Mouse (Mus musculus) left cerebral cortex, postnatal 36 days (tissue): Measurements from ENCODE around the gene Car3. TPM values are rescaled to one million over a fixed set of nuclear protein-coding genes. Genes with fewer than 3 reads are reported as not detected.
"Not testable (repeated sequence)": the region's sequence is repeated elsewhere in the genome, so short reads cannot be mapped to it uniquely, and the experiment has no call there.

Experiments used
- DNase-seq, 2 experiments: peaks; one replicate each; pipeline ENCODE4 v3.0.0; 2021 to 2022; ENCODE audit warnings: low spot score in 2 of 2, mixed read lengths in 1 of 2
- intact Hi-C: fragments of 180-260 bp; cut with DNase I; formaldehyde crosslinking; loops from one replicate; pipeline ENCODE4 v1.15.1; 2025
- total RNA-seq, 2 experiments: library from RNA; stranded (reverse); gene quantifications; 2 replicates each; pipeline ENCODE4 v1.2.3; 2021

The Car3 gene
- total RNA-seq, result 1 to 10 TPM; 1.3 to 1.7 TPM

DNA sequence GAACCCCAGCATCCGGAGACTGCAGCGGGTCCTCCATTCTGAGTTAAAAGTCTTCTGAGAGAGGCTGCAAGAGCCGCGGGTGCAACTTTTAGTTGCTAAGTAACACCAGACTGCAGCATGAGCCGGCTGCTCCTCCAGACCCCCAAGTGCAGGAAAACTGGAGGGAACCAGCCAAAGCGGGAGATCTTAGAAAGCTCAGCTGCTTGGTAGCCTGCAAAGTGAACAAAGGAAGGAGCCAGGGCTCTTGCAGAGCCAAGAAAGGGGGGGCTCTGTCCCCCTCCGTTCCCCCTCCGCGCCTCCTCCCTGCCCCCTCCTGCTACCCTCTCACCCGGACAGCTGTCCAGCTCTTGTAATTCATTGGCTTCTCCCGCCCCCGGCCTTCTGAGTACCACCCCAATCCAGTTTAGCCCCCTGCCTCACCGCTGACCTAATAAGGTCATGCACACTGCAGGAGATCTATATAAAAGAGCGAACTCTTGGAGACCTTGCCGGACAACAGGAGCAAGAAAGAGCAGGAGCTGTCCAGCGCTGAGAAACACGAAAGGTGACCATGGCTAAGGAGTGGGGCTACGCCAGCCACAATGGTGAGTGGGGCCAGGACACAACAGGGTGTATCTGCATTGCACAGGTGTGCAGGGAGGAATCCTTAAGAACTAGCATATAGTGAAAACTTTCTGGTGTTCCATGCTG is at the start of gene Car3:
TSS of gene Car3 (plus strand) at position 491 of the 690 bp plus-strand sequence.
- no peak for DNase-seq
- intact Hi-C loops, result loop anchor here (10.0 kb wide), 1 partner anchor 178 kb away; no protein-coding TSS in a partner anchor

DNA sequence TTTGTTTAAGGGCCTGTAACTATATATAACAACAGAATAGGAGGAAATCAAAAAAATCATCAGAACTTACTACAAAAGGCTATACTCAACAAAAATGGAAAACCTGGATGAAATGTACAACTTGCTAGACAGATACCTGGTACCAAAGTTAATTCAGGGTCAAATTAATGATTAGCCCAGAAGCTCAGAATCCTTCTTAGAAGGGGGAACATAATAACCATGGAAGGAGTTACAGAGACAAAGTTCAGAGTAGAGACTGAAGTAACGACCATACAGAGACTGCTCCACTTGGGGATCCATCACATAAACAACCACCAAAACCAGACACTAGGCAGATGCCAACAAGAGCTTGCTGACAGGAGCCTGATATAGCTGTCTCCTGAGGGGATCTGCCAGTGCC is 47.9 kb upstream of the Car3 start:
- intact Hi-C loops, DNase-seq: not testable (repeated sequence)

DNA sequence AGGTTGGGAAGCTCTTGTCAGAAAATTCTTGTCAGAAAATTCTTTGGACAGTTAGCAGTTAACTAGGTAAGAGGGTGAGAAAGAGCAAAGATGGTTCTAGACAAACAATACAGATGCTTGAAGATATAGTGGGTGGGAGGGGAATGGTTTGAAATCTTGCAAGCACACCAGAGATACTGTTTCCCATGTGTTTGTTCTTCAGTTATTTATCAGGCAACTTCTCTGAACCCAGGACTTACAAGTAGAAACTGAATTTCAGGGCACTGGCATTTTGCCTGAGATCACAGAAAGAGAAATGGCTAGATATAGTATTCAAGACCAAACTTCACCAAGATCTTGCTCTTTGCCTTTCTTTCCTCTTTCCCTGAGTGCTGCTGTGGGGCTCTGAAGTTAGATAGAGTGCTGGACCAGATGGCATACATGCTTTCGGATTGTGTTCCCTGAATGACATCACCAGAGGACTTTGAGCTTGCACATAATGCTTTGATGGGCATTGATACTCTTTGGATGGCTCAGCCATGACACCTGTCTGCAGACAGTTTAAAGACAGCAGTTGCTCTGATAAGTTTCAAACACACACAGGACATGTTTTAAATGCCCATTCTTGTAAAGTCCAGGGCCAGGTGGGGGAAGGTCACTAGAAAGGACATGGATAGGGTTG is 43.3 kb upstream of the Car3 start:
- intact Hi-C loops, result no loop called here
- no peak for DNase-seq

DNA sequence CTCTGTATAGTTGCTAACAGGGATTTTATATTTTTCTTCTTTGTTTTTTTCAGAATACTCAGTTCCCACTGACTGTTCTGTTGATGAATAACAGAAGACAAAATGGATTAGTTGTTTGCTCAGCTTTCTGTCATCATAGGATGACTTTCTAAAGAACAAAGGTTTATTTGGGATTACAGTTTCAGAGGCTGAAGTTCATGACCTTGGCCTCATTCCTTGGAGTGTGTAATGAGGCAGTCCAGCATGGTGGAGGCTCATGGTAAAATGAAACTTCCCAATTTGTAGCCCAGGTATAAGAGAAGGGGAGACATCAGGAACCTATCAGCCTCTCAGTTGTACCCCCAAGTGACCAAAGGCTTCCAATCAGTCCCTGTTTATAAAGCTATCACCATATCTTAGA is 34.4 kb upstream of the Car3 start:
- no peak for DNase-seq
- intact Hi-C loops, result no loop called here

DNA sequence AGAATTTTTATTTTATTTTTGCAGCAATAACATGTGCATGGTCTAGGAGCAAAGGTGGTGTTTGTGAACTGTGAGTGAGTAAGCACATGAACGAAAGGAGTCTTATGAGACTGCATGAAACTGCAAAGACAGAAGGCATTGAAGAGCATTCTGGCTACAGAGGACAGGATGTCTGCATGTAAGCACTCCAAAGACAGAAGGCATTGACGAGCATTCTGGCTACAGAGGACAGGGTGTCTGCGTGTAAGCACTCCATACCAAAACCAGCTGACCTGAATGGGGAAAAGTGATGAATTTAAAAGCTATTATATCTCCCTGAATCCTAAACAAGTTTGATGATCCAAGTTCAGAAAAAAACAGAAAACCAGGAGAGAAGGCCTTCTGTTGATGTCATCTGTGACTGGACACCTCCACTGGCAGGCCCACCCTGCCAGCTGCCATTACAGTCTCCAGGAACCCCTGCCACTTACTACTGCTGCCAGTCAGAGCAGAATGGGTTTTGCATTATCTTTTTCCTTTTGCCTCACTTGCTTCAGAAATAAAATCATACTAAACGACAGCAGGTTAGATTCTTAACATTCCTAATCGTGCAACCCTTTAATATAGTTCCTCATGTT is 32.0 kb upstream of the Car3 start:
- no peak for DNase-seq
- intact Hi-C loops, result no loop called here

DNA sequence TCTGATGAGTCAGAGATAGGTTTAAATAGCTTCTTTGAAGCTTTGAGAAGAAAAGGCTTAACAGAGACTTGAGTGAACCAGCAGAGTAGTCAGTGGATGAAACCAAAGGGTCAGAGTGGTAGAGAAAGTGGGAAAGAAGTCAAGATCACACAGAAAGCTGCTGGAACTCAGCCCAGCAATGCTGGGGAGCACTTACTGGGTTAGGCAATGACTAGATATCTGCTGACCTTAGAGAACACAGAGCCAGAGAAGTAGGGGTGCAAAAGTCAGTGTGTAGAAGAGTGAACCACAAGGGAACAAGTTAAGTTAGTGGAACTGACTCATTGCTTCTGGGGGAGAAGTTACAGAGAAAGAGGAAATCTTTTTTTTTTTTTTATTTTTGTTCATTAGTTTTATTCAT is 30.5 kb upstream of the Car3 start:
- no peak for DNase-seq
- intact Hi-C loops, result no loop called here

DNA sequence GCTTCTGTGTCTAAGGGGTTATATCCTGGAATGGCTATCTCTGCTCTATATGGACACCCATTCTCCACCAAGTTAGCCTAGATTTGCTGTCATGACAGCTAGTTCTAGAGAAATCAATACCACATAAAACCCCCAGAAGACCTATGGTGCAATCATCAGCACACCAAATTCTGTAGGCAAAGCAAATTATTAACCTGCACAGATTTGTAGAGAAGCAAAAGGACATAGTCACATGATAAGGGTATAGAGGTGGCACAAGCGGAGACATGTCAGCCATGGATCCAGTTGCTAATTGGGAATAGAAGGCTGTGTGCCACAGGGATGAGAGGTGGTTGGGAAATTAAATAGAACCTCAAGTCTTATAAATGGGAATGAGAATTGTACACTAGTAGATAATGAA is 24.4 kb upstream of the Car3 start:
- intact Hi-C loops, result no loop called here
- no peak for DNase-seq

DNA sequence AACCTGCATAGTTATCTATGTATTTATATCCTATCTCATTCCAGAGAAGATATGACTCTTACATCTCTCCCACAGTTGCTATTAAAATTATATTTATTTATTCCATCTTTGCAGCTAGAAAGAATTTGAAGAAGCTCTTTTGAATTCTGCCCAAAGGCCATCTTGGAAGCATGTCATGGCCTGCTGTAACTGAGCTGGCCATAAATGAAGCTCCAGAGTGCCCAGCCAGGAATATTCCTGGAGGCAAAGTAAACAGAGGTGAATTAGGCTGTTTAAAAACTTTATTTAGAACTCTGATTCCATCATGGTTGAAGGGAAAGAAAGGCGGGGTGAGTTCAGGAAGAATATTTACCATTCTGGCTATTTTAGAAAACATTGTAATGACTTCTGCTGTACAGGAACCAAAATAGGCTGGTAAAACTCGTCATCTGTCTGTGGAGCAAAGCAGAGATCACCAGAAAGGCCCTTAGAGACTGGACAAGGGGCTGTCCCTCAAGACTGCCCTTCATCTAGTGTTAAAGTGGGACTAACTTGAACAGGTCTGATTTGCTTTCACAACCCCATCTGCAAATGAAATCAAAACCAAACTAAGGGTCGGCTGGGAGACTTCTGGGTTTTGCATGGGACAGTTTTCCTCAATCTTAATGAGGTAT is 23.7 kb upstream of the Car3 start:
- intact Hi-C loops, result no loop called here
- no peak for DNase-seq

DNA sequence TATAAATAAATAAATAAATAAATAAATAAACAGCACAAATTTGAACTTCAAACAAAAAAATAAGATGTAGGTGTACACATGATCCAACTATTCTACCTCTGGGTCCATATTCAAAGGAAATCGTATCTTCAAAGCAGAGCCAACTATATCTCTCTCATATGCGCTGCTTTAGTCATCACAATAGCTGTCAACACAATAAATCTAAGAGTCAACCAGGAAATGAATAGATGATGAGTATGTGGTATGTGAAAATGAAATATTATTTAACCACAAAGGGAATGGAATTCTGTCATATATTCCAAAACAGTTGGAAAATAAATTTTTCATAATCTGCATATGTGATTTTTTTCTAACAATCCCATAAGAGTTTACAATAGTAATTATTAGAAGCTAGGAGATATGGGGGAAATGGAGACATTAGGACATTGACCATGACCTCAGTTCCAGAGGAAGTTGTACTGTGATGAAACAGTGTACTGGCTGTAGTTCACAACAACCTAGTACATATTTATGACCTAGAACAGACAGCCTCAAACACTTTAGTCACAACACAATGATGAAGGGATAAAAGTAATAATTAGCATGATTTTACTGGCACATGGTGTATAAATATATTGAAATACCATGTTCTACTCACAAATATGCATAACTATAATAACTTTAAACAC is 14.6 kb upstream of the Car3 start:
- intact Hi-C loops, result no loop called here
- no peak for DNase-seq

DNA sequence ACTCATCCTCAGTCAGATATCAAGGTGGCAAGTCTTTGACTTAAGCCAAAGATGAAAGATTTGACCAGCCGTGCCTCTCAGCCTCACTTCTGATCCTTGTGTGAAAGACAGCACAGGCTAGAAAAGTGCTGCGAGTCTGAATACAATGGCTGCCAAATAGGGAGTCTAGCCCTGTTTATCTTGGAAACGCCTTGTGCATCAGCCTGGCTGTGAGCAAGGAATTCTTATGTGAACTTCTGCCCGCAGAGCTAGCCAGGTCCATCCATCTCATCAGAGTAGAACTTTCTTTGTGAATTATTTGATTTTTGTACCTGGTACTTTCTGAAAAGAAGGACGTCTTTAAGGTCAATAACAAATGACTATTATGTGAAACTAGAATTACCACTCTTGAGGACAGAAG is 9.3 kb upstream of the Car3 start:
- intact Hi-C loops, result no loop called here
- DNase-seq, result no peak

DNA sequence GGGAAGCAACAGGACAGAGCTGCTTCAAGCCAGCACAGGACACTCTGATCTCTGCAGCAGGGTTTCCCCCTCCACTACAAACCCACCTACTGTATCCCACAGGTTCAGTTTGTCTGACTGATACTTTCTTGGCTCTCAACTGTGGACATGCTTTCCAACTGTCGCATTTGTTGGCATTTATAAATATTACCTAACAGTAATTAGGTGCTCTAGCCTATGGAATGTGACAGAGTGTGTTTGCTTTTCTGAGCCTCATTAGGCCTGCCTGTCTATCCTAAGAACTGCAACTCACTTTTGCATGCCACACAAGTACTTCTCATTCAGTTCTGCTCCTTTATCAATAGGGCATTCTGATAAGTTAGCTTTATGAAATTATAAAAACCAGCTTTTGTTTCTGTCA is 8.9 kb upstream of the Car3 start:
- intact Hi-C loops, result no loop called here
- DNase-seq, result no peak

DNA sequence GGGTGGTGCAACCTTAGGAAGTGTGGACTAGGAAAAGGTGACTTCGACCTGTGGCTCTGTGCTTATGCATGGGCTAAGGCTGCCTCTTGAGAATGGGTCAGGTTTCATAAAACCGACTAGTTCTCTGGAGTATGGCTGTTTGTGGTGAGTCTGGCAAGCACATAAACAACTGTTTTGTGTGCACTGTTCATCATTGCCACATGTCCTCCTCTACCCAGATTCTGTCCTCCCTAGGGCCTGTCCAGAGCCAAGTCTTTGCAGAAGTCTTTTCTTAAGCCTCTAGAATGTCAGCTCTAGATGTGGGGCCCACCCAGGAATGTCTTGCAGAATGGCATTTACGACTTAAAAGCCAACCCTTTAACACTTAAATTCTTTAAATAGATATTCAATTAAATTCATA is 5.4 kb upstream of the Car3 start:
- intact Hi-C loops, result no loop called here
- DNase-seq, result no peak

DNA sequence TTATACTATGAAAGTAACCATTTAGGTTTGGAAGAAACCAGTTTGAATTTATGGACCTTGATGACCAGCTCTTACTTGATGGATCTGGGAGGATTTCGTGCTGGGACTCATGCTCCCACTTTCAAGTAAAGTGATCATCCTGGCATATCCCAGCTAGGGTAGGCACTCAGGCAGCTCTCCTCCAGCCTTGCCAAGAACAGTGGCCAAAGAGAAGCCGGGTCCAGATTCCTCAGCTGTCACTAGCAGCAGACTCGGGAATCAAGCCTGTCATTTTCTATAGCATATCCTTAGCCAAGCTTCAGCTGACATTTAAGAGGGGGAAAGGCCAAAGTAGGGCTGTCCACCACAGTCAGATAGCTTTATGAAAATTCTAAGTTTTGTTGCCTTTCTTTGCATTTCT is 3.0 kb upstream of the Car3 start:
- no peak for DNase-seq
- intact Hi-C loops, result loop anchor here (10.0 kb wide), 1 partner anchor 175 kb away; no protein-coding TSS in a partner anchor

DNA sequence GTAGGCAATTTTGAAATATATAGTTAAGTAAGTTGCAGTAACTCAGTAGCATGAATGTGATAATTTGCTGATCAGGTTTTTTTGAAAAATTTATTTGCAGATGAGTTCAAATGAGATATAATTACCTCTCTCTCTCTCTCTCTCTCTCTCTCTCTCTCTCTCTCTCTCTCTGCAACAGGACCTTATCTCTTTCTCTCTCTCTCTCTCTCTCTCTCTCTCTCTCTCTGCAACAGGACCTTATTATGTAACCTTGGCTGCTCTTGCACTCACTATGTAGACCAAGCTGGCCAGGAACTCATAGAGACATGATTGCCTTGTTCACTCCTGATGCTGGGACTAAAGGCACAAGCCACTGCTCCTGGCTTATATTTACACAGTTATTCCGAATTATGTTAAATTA is 2.1 kb upstream of the Car3 start:
- intact Hi-C loops, result loop anchor here (10.0 kb wide), 1 partner anchor 176 kb away; no protein-coding TSS in a partner anchor
- no peak for DNase-seq

DNA sequence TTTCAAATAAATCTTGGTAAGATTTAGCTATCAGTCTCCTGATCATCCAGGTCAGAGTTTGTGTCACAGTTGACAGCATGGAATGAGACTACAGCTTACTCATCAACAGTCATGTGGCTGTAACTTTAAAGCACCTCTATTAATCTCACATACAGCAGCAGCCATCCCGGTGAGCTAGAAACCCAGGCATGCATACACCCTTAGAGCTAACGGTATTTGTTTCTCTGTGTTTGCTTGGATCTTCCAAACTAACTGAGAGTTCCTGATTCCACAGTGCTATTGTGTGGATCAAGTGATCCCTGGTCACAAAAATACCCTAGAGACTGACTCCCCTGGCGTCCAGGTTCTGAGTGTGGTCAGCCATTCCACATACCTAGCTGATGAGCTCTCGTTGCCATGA is 1.5 kb upstream of the Car3 start:
- no peak for DNase-seq
- intact Hi-C loops, result loop anchor here (10.0 kb wide), 1 partner anchor 177 kb away; no protein-coding TSS in a partner anchor

DNA sequence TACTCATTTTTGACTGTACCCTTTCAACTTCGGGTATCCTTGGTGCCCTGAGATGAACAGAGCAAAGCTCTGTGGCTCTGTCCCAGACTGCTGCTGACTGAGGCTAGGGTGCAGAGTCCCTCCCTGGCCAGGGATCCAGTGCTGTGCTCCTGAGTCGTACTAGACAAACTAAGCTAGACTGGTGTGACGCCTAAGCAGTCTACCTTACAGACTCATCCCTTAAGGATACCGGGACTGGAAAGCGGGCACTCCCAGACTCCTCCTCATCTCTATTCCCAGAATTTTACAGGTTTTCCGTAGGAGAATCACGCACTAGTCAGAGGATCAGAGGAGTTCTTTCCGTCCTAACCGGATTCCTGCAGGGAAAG is 674 bp upstream of the Car3 start:
- intact Hi-C loops, result loop anchor here (10.0 kb wide), 1 partner anchor 178 kb away; no protein-coding TSS in a partner anchor
- DNase-seq, result no peak

DNA sequence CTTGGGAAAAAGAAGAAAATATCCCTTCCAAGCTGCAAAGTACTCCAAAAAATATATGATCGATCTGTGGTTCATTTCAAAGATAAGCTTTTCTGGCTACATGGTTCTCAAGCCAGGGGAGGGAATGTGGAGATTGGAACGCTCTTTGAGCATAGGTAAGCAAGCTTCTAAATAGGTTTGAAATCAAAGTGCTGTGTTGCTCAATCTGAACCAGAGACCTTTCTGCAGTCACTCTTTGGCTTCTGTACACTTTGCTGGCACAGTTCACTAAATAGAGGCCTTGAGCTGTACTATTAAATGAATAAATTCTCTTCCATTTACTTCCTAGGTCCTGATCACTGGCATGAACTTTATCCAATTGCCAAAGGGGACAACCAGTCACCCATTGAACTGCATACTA is 610 bp downstream of the Car3 start:
- intact Hi-C loops, result loop anchor here (10.0 kb wide), 1 partner anchor 179 kb away; no protein-coding TSS in a partner anchor
- no peak for DNase-seq

DNA sequence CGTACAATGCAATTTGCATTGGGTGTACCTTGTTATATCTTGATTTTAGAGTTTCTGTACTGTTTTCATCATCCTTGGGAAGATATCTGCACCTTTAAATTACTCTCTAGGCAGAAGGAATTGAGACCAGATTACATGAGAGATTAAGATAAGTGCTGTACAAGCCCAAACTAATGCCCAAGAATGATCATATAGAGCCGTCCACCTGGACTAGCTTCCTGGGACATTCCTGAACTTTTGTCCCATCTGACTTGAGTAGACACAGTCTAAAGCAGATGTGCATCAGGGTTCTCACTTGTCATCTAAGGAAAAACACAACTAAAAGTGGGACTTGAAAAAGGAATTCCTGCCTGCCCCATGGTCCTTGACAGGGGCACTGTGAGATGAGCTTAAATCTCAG is 2.6 kb downstream of the Car3 start:
- DNase-seq, result no peak
- intact Hi-C loops, result loop anchor here (10.0 kb wide), 1 partner anchor 181 kb away; no protein-coding TSS in a partner anchor

DNA sequence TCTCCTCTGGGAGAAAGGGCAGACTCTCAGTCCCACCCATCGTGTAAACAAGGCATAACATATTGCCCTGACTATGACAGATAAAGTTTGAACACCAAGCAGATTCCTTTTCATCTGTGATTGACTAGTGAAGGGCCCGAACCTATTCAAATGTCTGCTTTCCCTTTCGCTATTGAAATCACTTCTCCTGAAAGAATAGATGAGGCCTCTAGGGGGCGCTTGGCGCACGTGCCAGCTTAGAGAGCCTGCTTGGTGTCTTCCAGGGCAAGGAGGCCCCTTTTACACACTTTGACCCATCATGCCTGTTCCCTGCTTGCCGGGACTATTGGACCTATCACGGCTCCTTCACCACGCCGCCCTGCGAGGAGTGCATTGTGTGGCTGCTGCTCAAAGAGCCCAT is 6.5 kb downstream of the Car3 start:
- intact Hi-C loops, result loop anchor here (5.0 to 10.0 kb wide), 2 partner anchors 185 to 373 kb away; no protein-coding TSS in a partner anchor
- DNase-seq, result no peak

DNA sequence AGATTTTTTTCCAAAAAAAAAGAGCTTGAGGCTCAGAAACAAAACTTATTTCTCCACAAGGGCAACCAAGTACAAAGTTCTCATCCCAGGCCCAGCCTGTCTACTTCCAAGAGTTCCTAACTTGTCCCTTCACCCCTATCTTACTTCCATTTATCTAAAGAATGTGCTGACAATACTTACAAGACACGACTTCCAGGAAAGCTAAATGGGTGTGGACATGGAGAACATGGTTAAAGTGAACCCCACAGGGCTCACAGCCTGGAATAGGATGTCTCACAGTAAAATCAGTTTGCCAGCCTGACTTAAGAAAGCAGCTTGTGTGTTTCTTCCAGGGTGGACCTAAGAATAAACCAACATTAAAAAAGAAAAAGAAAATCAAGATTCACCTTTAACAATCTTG is 7.2 kb downstream of the Car3 start:
- intact Hi-C loops, result loop anchor here (5.0 kb wide), 1 partner anchor 372 kb away; no protein-coding TSS in a partner anchor
- no peak for DNase-seq
